Mouse (Mus musculus): ENCODE data around the gene Gm8300. TPM values are rescaled to one million over a fixed set of nuclear protein-coding genes. Genes with fewer than 3 reads are reported as not detected.
"Not testable (repeated sequence)": the region's sequence is repeated elsewhere in the genome, so short reads cannot be mapped to it uniquely, and the experiment has no call there.

Gm8300 gene
- not detected in 2 replicates for polyA plus RNA-seq (2015; fragmentation: Nextera tagmentation; extraction: Ambion mirVana)

DNA sequence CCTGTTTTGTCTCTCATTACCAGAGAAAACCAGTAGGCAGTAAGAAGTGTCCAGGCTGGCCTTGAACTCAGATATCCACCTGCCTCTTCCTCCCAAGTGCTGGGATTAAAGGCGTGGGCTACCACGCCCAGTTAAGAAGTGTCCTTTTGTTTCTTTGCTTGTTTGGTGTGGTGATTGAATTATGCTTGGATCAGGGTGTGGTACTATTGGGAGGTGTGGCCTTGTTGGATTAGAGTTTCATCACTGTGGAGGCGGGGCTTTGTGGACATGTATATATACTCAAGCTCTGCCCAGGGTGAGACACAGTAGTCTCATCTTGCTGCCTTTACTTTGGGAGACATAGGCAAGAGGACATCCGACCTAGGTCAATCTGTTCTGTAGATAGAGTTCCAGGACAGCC is at the start of gene Gm8300:
TSS of gene Gm8300 (plus strand) at position 301 of the 400 bp plus-strand sequence.
- H3K9ac ChIP-seq; H3K36me3 ChIP-seq; H3K27me3 ChIP-seq (replicated peaks); H3K27ac ChIP-seq; H3K4me1 ChIP-seq; H3K9me3 ChIP-seq; H3K4me2 ChIP-seq; H3K4me3 ChIP-seq (replicated peaks); ATAC-seq (ENCODE audit: insufficient read depth, low FRiP score, low read depth): not testable (repeated sequence)
- WGBS: 79% methylated on average over 4 of the region's 4 CpGs

DNA sequence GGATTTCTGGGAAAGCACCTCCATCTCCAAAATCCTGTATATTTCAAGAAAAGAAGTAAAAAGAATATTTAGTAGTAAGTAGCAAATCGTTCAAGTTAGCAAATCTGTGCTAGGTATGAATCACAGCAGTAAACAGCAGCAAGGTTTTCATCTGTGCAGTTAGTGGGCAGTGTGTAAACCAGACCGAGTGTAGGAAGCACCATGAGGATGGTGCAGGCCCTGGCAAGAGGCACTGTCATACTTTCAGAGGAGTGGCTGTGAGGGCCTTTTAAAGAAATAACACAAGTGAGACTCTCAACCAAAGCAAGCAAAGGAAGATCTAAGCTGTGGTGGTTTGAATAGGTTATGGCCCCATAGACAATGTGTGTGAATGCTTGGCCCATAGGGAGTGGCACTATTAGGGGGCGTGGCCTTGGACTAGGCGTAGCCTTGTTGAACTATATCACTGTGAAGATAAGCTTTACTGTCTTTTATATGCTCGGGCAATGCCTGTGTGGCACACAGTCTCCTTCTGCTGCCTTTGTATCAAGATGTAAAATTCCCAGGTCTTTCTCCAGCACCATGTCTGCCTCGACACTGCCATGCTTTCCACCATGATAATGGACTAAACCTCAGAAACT is 49.3 kb upstream of the Gm8300 start:
- H3K4me3 ChIP-seq (replicated peaks): no peak overlapping the region
- H3K36me3 ChIP-seq: peaks cover 33% of the 10 kb centered on the region
- 85% methylated on average over 6 of the region's 6 CpGs for WGBS
- no peaks in the 10 kb centered on the region for H3K9me3 ChIP-seq
- no peak overlapping the region for H3K4me2 ChIP-seq
- H3K4me1 ChIP-seq: no peaks in the 10 kb centered on the region
- H3K27ac ChIP-seq: no peak overlapping the region
- H3K27me3 ChIP-seq (replicated peaks): no peaks in the 10 kb centered on the region
- H3K9ac ChIP-seq: no peak overlapping the region
- ATAC-seq (ENCODE audit: insufficient read depth, low FRiP score, low read depth): peak; percentile 60; the same call in 1 of the 2 replicates

DNA sequence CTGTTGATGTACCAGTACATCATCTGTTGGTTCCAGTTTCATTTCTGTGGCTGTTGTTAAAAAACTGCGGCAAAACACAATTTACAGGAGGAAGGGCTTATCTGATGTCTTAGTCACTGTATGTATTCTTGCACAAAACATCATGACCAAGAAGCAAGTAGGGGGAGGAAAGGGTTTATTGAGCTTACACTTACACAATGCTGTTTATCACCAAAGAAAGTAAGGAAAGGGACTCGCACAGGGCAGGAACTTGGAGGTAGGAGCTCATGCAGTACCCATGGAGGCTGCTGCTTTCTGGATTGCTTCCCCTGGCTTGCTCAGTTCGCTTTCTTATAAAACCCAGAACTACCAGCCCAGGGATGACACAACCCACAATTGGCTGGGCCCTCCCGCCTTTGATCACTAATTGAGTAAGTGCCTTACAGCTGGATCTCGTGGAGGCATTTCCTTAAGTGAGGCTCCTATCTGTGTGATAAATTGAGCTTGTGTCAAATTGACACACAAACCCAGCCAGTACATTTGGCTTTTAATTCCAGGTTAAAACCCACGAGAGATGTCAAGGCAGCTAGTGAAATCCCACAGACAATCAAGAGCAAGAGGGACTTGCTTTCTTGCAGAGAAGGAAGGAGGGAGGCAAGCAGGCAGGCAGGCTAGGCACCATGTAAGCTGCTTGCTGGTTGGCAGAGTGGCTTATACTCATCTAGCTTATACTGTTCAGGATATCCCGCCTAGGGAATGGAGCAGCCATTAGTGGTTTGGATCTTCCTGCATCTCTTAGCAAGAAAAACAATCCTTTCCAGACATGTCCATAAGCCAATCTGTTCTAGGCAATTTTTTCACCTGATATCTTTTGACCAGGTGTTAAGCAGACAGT is 43.6 kb upstream of the Gm8300 start:
- 52% methylated on average over 7 of the region's 7 CpGs for WGBS
- Histone ChIP-seq H3K9me3 (no peaks in the 10 kb centered on the region), H3K4me1 (peaks cover 10% of the 10 kb centered on the region; the same call in 1 of the 2 replicates), H3K4me2 (peak overlapping the region; percentile 54), H3K9ac (0 out of 2 replicates have a peak overlapping the region, but pooled peaks have one; percentile 87), H3K4me3 (replicated peaks) (peak overlapping the region; percentile 76), H3K27ac (no peak overlapping the region), H3K36me3 (peaks cover 13% of the 10 kb centered on the region), H3K27me3 (replicated peaks) (no peaks in the 10 kb centered on the region)
- ATAC-seq (ENCODE audit: insufficient read depth, low FRiP score, low read depth): no peak

DNA sequence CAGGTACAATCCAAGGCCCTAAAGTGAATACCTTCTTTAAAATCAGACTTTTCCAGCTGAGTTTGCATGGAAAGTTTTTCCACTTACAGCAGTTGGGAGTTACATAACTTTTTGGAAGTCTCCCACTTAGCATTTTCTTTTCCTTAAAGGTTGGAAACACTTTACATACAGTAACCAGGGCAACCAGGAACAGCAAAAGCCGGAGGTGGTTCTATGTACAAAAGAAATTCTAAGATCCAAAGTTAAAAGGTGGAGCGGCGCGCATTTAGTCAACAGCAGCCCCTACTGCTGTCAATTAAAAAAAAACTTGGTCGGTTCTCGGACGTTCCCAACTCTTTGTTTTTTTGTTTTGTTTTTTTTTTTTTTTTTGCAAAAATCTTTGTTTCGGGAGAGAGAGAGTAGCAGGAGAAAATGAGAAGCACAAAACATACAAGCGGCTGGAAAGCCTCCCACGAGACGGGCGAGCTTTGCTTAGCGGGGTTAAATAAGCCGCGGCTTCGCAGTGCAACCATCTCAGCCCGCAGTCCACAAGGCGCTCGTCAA is 42.6 kb upstream of the Gm8300 start:
- ATAC-seq (ENCODE audit: insufficient read depth, low FRiP score, low read depth): no peak
- Histone ChIP-seq H3K27me3 (replicated peaks) (no peaks in the 10 kb centered on the region), H3K4me1 (peaks cover 10% of the 10 kb centered on the region; the same call in 1 of the 2 replicates), H3K27ac (peak overlapping the region; percentile 85), H3K36me3 (peaks cover 13% of the 10 kb centered on the region), H3K4me3 (replicated peaks) (peak overlapping the region; percentile 76), H3K9ac (peak overlapping the region; percentile 87), H3K4me2 (peak overlapping the region; percentile 54), H3K9me3 (no peaks in the 10 kb centered on the region)
- under 1% methylated on average over 19 of the region's 19 CpGs for WGBS

DNA sequence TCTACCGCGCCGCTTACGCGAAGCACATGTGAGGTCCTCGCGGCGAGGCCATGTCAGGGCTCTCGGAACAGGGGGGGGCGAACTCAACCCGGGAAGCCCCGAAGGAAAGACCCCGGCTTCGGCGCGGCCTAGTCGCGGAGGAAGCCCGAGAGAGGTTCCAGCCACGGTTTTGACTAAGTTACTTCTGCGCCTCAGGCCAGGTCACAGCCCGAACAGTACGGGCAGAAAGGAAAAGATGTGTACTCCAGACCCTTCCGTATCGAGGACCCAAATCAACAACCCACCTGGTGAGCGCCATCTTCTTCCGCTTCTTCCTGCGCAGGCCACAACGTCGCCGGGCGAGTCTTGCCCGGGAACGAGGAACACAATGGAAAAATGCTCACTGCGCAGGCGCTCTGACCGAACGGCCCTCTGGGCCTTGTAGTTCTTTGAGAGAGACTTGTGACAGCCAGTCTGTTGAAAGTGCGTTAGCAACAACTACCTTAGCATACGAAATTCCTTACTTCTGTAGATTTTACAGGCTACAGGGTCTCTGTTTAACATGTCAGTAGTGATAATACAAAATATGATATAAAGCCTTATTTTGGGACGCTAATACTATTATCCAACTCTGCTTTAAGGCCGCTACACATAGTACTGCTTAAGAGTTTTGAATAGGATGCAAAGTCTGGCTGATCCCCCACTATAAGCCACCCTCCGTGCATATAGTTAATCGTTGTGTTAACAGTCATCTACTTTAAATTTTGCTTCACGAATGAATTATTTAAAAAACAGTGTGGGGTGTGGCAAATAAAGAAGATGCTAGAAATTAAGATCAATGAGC is 41.9 kb upstream of the Gm8300 start, which contains the start of gene Snw1:
TSS of gene Snw1 (minus strand) at position 311 of the 823 bp plus-strand sequence.
- peak; percentile 96 for ATAC-seq (ENCODE audit: insufficient read depth, low FRiP score, low read depth)
- 3% methylated on average over 45 of the region's 45 CpGs for WGBS
- H3K27ac ChIP-seq: peak within 1 kb of the TSS; percentile 85

DNA sequence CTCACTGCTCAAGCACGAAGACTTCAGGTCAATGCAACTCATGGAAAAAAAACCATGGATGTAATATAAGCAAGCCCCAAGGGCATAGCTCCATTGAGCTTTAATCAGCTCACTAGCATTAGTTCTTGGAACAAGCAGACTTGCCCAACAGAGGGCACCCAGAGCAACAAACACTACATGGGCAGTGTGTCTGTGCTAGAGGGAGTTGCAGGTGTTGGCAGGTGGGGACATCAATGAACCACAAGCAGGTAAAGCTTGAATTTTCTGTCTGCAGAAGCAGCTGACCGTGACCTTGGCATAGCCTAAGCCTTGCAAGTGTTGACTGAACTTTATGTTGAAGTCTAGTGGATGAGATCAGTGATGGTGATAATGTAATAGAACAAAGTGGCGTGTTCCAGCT is 39.4 kb upstream of the Gm8300 start:
- Histone ChIP-seq H3K4me2 (no peak overlapping the region), H3K36me3 (peaks cover 4% of the 10 kb centered on the region; the same call in 1 of the 2 replicates), H3K27me3 (replicated peaks) (no peaks in the 10 kb centered on the region), H3K4me3 (replicated peaks) (no peak overlapping the region), H3K4me1 (peaks cover 10% of the 10 kb centered on the region; the same call in 1 of the 2 replicates), H3K27ac (no peak overlapping the region), H3K9me3 (no peaks in the 10 kb centered on the region), H3K9ac (no peak overlapping the region)
- no peak for ATAC-seq (ENCODE audit: insufficient read depth, low FRiP score, low read depth)
- 77% methylated on average over 3 of the region's 3 CpGs for WGBS

More for the DNA sequence above, 41.9 kb upstream of the Gm8300 start, which contains the start of gene Snw1:
- H3K4me3 ChIP-seq (replicated peaks): peak within 1 kb of the TSS; percentile 76
- H3K27me3 ChIP-seq (replicated peaks): no peaks in the 10 kb centered on the region
- H3K36me3 ChIP-seq: peaks cover 9% of the 10 kb centered on the region
- H3K9ac ChIP-seq: peak within 1 kb of the TSS; percentile 87
- peak within 1 kb of the TSS; percentile 54 for H3K4me2 ChIP-seq
- H3K4me1 ChIP-seq: peaks cover 10% of the 10 kb centered on the region; the same call in 1 of the 2 replicates
- no peaks in the 10 kb centered on the region for H3K9me3 ChIP-seq

GRCm38 (mm10) chr12:87482482-87482881 is 31.6 kb upstream of the Gm8300 start:
- not testable (repeated sequence) for H3K9ac ChIP-seq; H3K36me3 ChIP-seq; H3K27ac ChIP-seq; H3K27me3 ChIP-seq (replicated peaks); H3K9me3 ChIP-seq; H3K4me3 ChIP-seq (replicated peaks); H3K4me1 ChIP-seq; H3K4me2 ChIP-seq
- ATAC-seq (ENCODE audit: insufficient read depth, low FRiP score, low read depth): peak; percentile 56; the same call in 1 of the 2 replicates
- WGBS: 80% methylated on average over 5 of the region's 5 CpGs

DNA sequence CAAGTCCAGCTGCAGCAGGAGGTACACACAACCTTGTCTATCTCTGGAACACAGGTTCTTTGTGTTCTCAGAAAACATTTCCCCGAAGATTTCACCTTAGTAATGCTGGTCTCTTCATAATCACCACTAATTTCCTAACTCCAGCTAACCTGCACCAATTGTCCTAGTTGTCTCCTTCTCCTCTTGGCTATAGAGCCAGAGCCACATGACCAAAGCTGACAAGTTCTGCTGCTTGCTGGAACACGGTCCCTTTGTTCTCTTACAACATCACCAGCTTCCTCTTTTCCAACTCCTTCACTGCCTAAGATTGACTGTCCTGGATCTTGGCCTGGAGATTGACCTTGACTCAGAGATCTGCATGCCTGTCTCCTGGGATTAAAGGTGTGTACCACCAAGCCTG is 25.4 kb upstream of the Gm8300 start:
- not testable (repeated sequence) for H3K27ac ChIP-seq; H3K4me1 ChIP-seq; H3K9ac ChIP-seq; H3K4me3 ChIP-seq (replicated peaks); H3K27me3 ChIP-seq (replicated peaks); ATAC-seq (ENCODE audit: insufficient read depth, low FRiP score, low read depth); H3K9me3 ChIP-seq; H3K4me2 ChIP-seq; H3K36me3 ChIP-seq
- WGBS: 65% methylated on average over 2 of the region's 2 CpGs

DNA sequence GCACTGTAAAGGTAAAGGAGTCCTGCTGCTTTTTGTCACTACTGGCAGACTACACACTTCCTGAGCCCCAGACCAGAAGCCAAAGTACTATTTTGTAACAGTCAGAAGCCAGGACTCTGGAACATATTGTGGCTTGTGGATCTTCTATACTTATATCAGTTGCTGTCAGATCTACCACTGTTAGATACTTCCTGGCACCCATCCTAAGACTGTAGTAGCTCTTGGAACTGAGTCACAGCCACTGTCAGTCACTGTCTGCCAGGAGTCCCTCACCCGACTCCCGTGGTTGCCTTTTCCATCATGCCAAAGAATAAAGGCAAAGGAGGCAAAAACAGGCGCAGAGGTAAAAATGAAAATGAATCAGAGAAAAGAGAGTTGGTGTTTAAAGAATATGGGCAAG is 19.7 kb upstream of the Gm8300 start, which contains the start of gene Gm5788:
TSS of gene Gm5788 (plus strand) at position 301 of the 400 bp plus-strand sequence.
- H3K4me3 ChIP-seq (replicated peaks): not testable (repeated sequence)
- WGBS: 88% methylated on average over 3 of the region's 3 CpGs

DNA sequence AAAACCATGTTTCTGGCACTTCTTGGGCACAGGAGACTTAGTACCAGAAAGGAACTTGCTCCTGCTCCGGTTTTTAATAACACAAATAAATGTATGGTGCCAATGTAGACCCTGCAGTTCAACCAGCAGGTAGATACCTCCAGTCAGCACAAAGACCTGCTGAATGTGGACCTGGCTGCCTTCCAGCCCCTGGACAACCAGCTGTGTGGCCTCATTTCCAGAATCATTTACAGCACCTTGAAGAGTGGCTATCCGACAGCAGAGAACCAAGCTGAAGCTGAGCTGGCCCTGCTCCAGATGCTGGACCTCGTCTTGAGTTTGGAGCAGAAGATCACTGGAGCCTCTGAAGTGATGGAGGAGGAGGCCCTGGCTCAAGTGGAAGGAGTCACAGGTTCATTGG is 5.5 kb downstream of the Gm8300 start:
- H3K9ac ChIP-seq; H3K4me1 ChIP-seq; ATAC-seq (ENCODE audit: insufficient read depth, low FRiP score, low read depth); H3K9me3 ChIP-seq; H3K36me3 ChIP-seq; H3K27me3 ChIP-seq (replicated peaks); H3K27ac ChIP-seq; H3K4me3 ChIP-seq (replicated peaks); H3K4me2 ChIP-seq: not testable (repeated sequence)
- WGBS: 63% methylated on average over 3 of the region's 3 CpGs

More for the DNA sequence above, 19.7 kb upstream of the Gm8300 start, which contains the start of gene Gm5788:
- H3K4me2 ChIP-seq; H3K9me3 ChIP-seq; H3K9ac ChIP-seq; ATAC-seq (ENCODE audit: insufficient read depth, low FRiP score, low read depth); H3K4me1 ChIP-seq; H3K36me3 ChIP-seq; H3K27me3 ChIP-seq (replicated peaks); H3K27ac ChIP-seq: not testable (repeated sequence)

- Histone ChIP-seq H3K4me2 (no peak overlapping the region), H3K9ac (no peak overlapping the region), H3K4me3 (replicated peaks) (no peak overlapping the region), H3K36me3 (no peaks in the 10 kb centered on the region), H3K27me3 (replicated peaks) (no peaks in the 10 kb centered on the region), H3K9me3 (no peaks in the 10 kb centered on the region), H3K27ac (no peak overlapping the region), H3K4me1 (no peaks in the 10 kb centered on the region)
- WGBS: 81% methylated on average over 3 of the region's 3 CpGs
- no peak for ATAC-seq (ENCODE audit: insufficient read depth, low FRiP score, low read depth)
Measured at GRCm38 (mm10) chr12:87543927-87544326, 29.8 kb downstream of the Gm8300 start.
